Mouse (Mus musculus): ENCODE measurements around the gene Micu1.
A peak's percentile ranks its signal among the peaks of the same experiment; 100 is the strongest.
"Not testable (repeated sequence)": the region's sequence is repeated elsewhere in the genome, so short reads cannot be mapped to it uniquely, and the experiment has no call there.

The Micu1 gene

DNA sequence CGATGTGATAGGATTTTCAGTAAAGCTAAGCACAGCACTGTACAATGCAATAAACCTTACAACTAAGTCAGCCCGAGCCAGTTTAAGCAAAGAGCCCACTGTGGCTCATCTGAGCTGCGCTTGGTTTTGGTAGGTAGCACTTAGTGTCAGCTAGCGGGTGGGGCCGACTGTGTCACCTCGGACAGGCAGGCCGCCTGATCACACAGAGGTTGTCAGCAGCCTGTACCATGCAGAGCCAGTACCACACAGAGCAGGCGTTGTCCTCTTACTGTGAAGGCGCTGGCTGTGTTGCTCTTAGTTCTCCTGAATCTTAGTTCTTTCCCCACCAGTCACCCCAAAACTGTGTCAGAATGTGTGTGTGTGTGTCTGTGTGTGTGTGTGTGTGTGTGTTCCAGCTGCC, 146.7 kb downstream of the Micu1 start:
- no peak for DNase-seq (ENCODE audit: low spot score in 2 of 2)

DNA sequence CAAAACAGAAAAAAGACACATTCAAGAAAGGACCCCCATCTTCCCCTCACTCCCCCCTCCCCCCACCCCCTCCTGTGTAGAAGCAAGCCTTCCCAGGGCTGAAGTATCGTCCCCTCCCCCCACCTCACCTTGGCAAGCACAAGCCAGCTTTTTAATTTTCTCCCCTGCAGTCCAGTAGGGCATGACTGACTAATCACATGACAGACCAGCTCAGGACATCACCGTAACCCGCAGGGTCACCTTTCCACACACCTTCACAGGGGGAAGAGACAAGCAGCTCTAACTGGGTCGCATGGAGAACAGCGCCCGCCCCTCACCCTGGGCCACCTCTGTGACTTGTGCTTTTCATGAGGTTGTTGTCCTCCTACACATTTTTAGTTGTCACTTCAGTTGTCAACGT, 147.1 kb downstream of the Micu1 start:
- DNase-seq (ENCODE audit: low spot score in 2 of 2), result no peak

DNA sequence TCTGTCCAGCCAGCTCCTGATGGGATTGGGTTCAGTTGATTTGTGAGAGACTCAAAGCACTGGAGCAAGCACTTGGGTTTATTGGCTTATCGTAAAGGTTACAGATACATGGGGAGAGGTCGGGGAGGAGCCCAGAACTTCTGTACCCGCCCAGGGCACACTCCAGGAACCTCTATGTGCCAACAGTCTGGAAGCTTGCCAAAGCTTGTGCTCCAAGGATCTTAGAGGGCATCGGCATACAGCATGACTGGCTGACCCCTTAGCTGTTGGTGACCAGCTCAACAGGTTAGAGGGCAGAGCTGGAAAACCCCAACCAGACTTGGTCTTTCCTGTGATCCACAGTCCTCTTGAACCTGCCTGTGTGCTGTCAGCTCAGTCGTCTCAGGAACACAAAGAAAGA, 154.9 kb downstream of the Micu1 start:
- no peak for DNase-seq (ENCODE audit: low spot score in 2 of 2)

DNA sequence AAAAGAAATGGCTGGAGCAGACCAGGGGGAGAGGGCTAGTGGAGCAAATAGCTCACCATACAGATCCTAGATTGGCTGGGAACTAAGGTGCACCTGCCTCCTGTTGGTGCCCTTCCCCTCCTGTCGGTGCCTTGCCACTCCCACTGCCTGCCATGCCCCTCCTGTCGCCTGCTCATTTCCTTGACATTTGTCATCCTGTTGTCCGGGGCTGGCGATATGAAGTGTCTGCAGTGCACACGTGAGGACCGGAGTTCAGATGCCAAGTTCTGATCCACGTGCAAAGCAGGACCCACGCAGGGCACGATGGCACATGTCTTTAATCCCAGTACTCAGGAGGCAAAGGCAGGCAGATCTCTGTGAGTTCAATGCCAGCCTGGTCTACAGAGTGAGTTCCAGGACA, 158.4 kb downstream of the Micu1 start:
- no peak for DNase-seq (ENCODE audit: low spot score in 2 of 2)

DNA sequence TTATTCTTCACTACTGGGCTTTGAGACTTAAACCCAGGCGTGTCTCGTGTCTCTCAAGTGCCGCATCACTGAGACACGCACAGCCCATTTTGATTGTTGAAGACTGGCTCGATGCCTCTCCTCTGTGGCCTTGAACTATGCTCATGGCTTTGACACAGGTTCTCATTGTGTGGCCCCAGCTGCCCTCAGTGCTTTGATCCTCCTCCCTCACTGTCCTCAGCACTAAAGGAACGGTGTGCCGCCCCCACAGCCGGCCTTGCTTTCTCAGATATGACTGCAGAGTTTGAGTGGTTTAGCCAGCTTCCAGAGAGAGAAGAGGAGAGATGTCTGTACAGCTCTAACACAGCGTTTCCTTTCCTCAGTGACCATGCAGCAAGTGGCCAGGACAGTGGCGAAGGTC, 158.9 kb downstream of the Micu1 start:
- no peak for DNase-seq (ENCODE audit: low spot score in 2 of 2)

DNA sequence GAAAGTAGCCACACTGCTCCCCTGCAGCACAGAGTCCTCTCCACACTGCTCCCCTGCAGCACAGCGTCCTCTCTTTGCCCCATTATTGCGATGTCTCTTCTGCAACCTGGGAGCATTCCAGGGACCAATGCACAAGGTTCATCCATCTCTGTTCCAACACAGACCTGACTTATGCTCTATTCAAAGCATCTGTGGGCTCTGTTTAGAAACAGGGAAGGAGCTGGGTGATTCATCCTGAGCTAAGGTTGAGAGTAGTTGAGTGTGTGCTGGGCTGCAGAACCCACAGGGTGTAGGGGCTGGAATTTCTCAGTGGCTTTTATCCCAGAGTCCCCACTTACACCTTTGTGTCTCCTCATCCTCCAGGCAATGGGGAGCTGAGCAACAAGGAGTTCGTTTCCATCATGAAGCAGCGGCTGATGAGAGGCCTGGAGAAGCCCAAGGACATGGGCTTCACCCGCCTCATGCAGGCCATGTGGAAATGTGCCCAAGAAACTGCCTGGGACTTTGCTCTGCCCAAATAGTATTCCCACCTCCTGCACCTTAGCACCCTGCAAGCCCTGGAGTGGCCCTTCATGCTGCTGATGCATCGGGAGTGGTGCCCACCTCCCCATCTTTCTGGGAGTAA, 160.7 kb downstream of the Micu1 start:
- DNase-seq (ENCODE audit: low spot score in 2 of 2), result no peak

DNA sequence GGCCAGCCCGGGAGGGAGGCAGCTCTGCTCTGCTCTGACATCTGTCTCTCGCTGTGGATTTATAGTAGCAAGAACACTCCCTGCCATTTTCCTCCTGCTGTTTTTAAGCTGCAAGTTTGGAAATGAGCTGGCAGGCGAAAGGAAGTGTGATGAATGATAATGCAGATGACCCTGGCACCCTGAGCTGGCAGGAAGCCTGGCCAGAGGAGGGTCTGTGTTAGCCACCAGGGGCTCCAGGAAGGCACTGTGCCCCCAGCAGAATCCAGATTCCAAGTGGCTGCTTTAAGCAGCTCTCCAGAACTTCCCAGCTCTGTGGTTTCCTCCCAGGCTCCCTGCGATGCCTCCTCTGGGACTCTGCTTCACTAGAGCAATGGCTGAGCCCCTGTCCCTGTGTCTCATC, 161.3 kb downstream of the Micu1 start:
- no peak for DNase-seq (ENCODE audit: low spot score in 2 of 2)

DNA sequence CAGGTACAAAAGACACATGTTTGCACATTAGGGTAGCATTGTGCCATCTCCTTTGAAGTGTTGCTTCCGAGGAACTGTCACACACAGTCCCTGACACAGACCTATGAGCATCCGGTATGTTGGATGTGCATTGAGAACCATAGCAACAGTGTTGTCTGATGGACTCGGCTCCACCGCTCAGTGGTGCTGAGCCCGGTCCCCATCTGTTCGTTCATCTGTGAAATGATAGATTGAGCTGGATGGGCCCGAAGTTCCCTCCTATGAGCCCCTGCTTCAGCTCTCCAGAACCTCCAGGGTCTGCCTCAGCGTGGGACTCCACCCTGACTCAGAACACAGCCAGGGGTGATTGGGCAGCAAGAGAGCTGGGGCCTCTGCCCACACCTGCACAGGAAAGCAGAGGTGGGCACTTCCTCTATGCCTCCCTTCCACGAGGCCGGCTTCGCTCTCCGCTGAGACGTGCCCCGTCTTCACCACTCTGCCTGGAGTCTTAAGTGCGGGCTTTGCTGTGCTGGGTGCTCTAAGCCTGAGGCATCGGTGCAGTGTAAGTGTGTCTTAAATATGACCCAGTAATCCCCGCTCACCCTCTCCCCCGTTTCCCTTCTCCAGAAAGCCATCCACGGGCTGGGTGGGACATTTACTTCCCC, 162.1 kb downstream of the Micu1 start:
- DNase-seq (ENCODE audit: low spot score in 2 of 2), result no peak

DNA sequence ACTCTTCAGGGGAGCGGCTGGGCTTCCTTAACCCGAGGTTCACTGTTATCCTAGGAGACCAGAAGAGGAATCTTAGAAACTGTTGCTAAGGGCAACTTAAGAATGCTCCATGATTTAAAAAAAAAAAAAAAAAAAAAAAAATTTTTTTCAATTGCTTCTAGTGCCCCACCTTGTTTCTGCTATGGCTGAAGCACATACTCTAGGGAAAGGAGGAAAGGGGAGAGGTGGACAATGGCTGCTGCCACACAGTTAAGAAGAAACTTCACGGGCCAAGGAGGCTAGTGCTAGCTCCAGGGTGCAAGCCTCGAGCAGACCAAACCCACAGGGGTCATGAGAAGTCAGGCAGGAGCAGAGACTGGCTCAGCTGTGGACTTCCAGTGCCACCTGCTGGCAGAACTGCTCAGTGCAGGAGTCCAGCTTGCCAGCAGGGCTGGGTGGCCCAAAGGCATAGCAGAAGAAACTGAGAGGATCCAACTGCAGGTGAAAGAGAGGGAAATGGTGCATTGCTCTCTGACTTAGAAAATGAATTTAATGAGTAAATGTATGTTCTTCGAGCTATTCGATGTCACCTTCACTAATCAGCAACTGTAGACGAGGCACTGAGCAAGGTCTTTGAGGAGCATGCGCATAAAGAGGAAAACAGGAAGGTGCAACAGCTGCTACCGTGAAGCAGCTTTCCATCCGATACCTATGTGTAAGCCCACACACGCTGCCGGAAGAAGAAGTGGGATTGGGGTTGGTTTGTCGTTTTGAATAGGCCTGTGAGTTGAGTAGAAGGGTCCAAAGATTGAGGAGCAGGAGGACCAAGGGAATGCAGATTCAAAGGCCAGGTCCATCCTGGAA, 162.8 kb downstream of the Micu1 start:
- DNase-seq (ENCODE audit: low spot score in 2 of 2), result peak; percentile 79 to 89

DNA sequence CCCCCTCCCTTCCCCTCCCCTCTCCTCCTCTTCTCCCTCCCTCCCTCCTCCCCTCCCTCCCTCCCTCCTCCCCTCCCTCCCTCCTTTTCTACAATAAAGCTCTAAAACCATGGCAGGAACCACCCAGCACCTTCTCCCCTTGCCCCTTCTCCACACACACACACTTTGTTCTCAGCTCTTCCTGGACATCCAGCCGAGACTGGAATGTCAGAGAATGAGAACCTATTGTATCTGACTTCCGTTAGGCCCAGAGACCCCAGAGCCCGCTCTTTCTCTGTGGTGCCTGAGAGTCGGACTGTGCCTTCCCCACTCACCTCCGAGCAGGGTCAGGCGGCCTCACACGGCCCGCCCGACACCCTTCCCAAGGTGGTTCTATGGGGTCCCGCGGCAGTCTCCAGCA, 166.0 kb downstream of the Micu1 start:
- DNase-seq (ENCODE audit: low spot score in 2 of 2), result no peak

DNA sequence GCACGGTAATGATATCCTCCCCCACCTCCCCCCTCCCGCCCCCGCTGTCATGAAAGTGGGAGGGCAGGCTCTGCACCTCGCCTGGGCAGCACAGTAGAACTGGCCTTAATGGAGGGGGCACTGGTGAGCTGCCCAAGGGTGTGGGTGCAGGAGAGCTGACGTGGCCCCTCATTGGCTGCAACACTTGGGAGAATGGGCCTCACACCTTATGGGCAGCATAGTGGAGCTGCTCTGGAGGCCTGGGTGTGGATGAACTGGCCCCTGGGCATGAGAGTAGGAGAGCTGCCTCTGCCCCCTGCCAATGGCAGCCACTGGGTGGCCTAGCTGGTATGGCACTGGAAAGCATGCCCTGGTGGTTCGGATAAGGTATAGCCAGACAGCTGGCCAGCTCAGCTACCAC, 167.8 kb downstream of the Micu1 start:
- no peak for DNase-seq (ENCODE audit: low spot score in 2 of 2)

DNA sequence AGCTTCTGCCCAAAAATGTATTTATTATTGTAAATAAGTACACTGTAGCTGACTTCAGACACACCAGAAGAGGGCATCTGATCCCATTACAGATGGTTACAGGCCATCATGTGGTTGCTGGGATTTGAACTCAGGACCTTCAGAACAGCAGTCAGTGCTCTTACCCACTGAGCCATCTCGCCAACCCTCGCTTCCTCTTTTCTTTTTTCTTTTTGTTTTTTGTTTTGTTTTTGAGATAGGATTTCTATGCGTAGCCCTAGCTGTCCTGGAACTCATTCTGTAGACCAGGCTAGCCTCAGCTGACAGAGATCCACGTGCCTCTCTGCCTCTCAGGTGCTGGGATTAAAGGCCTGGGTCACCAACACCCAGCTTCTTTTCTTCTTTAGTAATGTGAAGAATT, 170.4 kb downstream of the Micu1 start:
- DNase-seq (ENCODE audit: low spot score in 2 of 2), result not testable (repeated sequence)

DNA sequence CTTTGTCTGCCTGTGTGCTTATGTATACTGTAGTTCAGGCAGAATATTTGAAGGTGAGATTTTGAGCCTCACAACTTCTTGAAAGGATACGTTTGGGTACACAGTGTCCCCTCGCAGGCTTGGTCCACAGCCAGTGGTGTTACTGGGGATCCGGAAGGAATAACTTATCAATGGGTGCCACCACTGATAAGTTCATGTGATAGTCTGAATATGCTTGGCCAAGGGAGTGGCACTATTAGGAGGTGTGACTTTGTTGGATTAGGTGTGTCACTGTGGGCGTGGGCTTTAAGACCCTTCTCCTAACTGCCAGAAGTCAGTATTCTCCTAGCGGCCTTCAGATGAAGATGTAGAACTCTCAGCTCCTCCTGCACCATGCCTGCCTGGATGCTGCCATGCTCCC, 170.9 kb downstream of the Micu1 start:
- no peak for DNase-seq (ENCODE audit: low spot score in 2 of 2)

DNA sequence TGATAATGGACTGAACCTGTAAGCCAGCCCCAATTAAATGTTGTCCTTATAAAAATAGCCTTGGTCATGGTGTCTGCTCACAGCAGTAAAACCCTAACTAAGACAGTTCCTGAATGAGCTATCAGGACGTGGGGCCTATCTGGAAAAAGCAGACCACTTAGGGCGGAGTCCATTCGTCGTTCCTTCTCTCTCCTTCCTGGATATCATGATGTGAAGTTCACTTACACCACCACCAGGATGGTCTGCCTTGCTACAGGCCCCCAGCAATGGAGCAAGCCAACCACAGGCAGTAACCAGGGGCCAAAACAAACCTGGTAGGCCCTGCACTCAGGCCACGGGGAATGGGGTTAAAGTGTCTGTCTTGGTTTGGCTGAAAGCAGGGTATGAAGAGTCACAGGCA, 171.3 kb downstream of the Micu1 start:
- no peak for DNase-seq (ENCODE audit: low spot score in 2 of 2)

DNA sequence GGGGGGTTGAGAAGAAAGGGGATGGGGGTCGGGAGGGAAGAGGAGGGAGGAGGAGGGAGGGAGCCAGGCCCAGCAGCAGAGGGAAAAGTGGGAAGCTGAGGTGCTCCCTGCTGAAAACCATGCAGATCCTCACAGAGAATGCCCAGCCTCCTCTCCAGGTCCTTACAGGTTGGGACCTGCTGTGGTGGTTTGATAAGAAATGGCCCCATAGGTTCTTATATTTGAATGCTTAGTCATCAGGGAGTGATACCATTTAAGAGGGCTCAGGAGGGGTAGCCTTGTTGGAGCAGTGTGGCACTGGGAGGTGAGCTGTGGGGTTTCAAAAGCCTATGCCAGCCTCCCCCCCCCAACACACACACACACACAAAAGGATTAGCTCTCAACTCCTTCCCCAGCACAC, 173.1 kb downstream of the Micu1 start:
- no peak for DNase-seq (ENCODE audit: low spot score in 2 of 2)

DNA sequence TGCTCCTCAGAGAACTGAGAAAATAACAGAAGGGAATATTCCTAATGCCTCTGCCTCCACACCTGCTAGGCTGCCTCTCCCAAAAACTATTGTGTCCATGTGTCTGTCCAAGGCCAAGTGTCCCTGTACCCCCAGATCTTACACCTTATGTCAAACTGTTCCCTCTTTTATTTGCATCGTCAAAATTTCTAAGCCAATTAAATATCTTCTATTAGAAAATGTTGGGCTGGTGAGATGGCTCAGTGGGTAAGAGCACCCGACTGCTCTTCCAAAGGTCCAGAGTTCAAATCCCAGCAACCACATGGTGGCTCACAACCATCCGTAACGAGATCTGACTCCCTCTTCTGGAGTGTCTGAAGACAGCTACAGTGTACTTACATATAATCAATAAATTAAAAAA, 174.4 kb downstream of the Micu1 start:
- DNase-seq (ENCODE audit: low spot score in 2 of 2), result not testable (repeated sequence)

DNA sequence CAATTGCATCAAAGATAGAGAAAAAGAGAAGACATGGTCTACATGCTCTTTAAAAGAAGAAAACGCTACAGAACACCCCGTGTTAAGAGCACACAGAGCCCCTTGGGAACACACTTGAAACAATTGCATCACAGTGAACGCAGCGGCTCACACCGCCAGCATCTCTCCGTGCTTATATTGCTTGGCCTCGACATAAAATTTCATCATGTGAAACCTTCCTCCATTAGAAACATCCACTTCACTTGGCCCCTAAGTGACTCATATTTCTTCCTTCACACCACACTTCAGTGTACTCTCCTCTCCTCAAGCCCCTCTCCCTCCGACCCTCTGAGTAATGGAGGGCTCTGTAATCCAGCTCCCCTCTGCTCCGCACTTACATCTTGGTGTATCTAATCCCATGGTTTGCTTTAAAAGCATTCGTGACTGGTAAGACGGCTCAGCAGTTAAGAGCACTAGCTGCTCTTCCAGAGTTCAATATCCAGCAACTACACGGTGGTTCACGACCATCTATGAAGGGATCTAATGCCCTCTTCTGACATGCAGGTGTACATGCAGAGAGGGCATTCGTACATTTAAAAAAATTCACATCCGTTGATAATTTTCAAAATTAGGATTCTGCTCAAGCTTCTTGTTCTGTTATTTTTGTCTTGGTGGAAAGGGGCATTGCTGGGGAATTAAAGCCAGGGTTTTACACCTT, 175.3 kb downstream of the Micu1 start:
- no peak for DNase-seq (ENCODE audit: low spot score in 2 of 2)

DNA sequence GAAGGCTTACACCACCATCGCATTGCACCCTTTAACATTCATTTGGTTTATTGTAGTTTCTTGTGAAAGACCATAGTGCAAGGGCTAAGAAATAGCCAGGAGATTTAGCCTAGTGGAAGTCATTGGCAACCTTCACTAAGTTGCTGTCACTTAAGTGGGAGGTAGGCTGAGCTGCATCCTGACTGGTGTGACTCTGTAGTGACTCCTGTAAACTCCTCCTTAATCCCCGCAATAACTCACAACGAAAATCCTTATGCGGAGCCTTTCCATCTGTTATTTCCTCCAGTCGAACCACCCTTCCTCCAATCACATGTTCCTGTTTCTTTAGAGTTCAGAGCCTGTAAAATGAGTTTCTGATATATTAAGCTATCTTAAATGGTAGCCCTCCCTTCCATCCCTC, 176.5 kb downstream of the Micu1 start:
- DNase-seq (ENCODE audit: low spot score in 2 of 2), result no peak

DNA sequence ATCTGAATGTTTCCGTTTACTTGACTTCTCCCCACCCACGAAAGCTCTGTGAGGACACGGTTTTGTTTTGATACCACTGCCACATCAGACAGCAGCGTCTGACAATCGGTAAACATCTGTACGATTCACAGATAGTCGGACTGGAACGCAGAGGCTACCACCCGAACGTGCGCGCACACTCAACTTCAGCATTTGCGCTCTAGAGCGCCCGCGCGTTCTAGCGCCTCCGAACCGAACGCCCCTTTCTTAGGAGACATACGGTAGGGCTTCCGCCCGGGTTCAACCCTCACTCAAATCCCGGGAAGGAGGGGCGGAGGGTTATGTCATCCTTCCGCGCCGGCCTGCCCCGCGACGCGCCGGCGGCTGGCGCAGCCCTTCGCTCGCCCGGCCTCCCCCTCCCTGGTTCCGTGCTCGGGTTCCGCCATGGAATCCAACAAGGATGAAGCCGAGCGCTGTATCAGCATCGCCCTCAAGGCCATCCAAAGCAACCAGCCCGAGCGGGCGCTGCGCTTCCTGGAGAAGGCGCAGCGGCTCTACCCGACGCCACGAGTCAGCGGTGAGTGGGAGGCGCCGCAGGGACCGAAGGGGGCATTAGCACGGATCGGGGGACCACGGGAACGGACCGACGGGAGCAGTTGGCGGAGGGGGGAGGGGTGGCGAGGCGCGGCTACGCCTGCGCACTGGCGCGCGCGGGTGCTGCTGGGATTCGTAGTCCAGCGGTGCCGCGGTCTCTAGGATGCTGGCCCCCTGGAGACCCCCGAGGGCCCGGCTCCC, 177.2 kb downstream of the Micu1 start, which contains the start of gene Dnajb12:
Gene Dnajb12, plus strand, starts transcription at position 302 of the 774 bp plus-strand sequence.
- DNase-seq (ENCODE audit: low spot score in 2 of 2), result peak; percentile 83 to 87

DNA sequence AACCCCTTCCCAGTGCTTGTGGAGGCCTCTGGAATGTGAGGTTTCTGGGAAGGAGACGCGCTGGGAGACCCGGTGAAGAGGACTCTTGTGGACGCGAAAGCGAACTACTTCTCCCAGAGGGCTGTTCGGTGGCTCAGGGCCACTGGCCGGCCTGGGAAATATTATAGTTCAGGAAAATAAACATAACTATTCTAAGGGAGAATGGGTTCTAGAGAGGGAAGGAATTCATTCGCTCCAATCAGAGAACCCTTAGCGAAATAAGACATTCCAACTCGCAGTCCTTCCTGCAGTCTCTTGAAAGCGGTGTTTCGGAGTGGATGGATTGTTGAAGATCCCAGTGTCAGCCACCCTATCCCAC, 177.7 kb downstream of the Micu1 start:
- no peak for DNase-seq (ENCODE audit: low spot score in 2 of 2)

DNA sequence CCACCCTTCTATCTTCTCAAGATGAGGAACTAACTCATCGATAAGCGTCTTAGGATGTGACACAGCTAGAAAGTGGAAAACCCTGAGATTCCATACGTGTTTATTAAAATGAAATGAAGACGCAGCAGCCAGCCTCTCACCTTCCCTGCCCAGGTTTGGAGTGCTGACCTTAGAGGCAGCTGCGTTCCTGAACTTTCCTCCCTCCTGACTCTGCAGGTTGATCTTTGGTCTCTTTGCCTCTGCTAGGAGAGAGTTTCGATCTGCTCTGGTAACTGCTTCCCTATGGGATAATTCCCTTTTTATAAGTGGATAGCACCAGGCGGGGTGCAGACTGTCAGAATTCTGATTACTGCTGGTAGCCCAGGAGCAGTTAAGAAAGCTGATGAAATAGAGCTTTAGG, 178.6 kb downstream of the Micu1 start:
- no peak for DNase-seq (ENCODE audit: low spot score in 2 of 2)
